Mouse (Mus musculus) lung, postnatal 36 days (tissue): ENCODE data around the gene Acot7.
A peak's percentile ranks its signal among the peaks of the same experiment; 100 is the strongest.

Experiments used
- DNase-seq: peaks from one replicate; pipeline ENCODE4 v3.0.0; 2022; ENCODE audit warnings: mixed read lengths

Gene Acot7

GRCm38 (mm10) chr4:152250615-152251014 lies 72.7 kb downstream of the Acot7 start:
- DNase-seq, result no peak

GRCm38 (mm10) chr4:152253183-152253759 lies 75.3 kb downstream of the Acot7 start:
- DNase-seq, result no peak

GRCm38 (mm10) chr4:152257070-152257469 lies 79.1 kb downstream of the Acot7 start:
- peak; percentile 75 for DNase-seq

GRCm38 (mm10) chr4:152260451-152260850 lies 82.5 kb downstream of the Acot7 start:
- no peak for DNase-seq

- no peak for DNase-seq
These were observed 84.3 kb downstream of the Acot7 start for GRCm38 (mm10) chr4:152262187-152262586.

- peak; percentile 29 for DNase-seq
These were observed 85.2 kb downstream of the Acot7 start for GRCm38 (mm10) chr4:152263089-152263488.

- no peak for DNase-seq
These were observed 85.7 kb downstream of the Acot7 start for GRCm38 (mm10) chr4:152263512-152264176.

GRCm38 (mm10) chr4:152264177-152264530 lies 86.2 kb downstream of the Acot7 start:
- DNase-seq, result no peak

- DNase-seq, result no peak
These were observed 87.1 kb downstream of the Acot7 start for GRCm38 (mm10) chr4:152264867-152265568.

- no peak for DNase-seq
These were observed 87.9 kb downstream of the Acot7 start for GRCm38 (mm10) chr4:152265791-152266190.

- peak; percentile 20 for DNase-seq
These were observed 88.4 kb downstream of the Acot7 start for GRCm38 (mm10) chr4:152266236-152266895.

GRCm38 (mm10) chr4:152267748-152268369 lies 89.9 kb downstream of the Acot7 start:
- peak; percentile 74 for DNase-seq

GRCm38 (mm10) chr4:152269967-152270366 lies 92.0 kb downstream of the Acot7 start:
- no peak for DNase-seq

GRCm38 (mm10) chr4:152270599-152270998 lies 92.7 kb downstream of the Acot7 start:
- no peak for DNase-seq

GRCm38 (mm10) chr4:152271334-152271733 lies 93.4 kb downstream of the Acot7 start:
- no peak for DNase-seq

- DNase-seq, result no peak
These were observed 94.1 kb downstream of the Acot7 start for GRCm38 (mm10) chr4:152272006-152272405.

- DNase-seq, result peak; percentile 59
These were observed 94.6 kb downstream of the Acot7 start for GRCm38 (mm10) chr4:152272449-152273049.

- DNase-seq, result no peak
These were observed 95.3 kb downstream of the Acot7 start for GRCm38 (mm10) chr4:152273191-152273590.

- peak; percentile 33 for DNase-seq
These were observed 95.8 kb downstream of the Acot7 start, which contains the start of gene Gpr153 for GRCm38 (mm10) chr4:152273621-152274236. Gene Gpr153, plus strand, starts transcription at chr4:152274232.

- DNase-seq, result peak; percentile 60
These were observed 96.8 kb downstream of the Acot7 start for GRCm38 (mm10) chr4:152274681-152275131.

- no peak for DNase-seq
These were observed 98.7 kb downstream of the Acot7 start for GRCm38 (mm10) chr4:152276389-152277347.
